Mouse (Mus musculus) olfactory bulb, adult 2 months (tissue): ENCODE data around the gene Olfr1130.

Experiments
- CTCF ChIP-seq: fragments of 200-500 bp; IDR thresholded peaks from 2 replicates; pipeline ENCODE4 v1.5.1; 2012; ENCODE audit warnings: low read depth, mild to moderate bottlenecking, low read length, moderate library complexity; ENCODE audit not compliant: insufficient read depth
- POLR2A ChIP-seq: fragments of 200-500 bp; IDR thresholded peaks from 2 replicates; pipeline ENCODE4 v1.6.1; 2012; ENCODE audit warnings: mild to moderate bottlenecking, low read depth, low read length, moderate library complexity; ENCODE audit not compliant: insufficient read depth

GRCm38 (mm10) chr2:87626804-87627203 is 20.8 kb downstream of the Olfr1130 start, which contains the start of gene Olfr1131:
- TF ChIP-seq POLR2A (no peak), CTCF (no peak)
